Mouse (Mus musculus) E14TG2a.4 (cell line): ENCODE results near the gene Zfp335.

Source experiments
- CTCF ChIP-seq: conservative IDR thresholded peaks from 2 replicates; pipeline ENCODE4 v1.5.1; 2014; ENCODE audit warnings: low read length
- NANOG ChIP-seq: IDR thresholded peaks from 2 replicates; pipeline ENCODE4 v1.6.1; 2014; ENCODE audit warnings: borderline replicate concordance, low read length, mixed read lengths

DNA sequence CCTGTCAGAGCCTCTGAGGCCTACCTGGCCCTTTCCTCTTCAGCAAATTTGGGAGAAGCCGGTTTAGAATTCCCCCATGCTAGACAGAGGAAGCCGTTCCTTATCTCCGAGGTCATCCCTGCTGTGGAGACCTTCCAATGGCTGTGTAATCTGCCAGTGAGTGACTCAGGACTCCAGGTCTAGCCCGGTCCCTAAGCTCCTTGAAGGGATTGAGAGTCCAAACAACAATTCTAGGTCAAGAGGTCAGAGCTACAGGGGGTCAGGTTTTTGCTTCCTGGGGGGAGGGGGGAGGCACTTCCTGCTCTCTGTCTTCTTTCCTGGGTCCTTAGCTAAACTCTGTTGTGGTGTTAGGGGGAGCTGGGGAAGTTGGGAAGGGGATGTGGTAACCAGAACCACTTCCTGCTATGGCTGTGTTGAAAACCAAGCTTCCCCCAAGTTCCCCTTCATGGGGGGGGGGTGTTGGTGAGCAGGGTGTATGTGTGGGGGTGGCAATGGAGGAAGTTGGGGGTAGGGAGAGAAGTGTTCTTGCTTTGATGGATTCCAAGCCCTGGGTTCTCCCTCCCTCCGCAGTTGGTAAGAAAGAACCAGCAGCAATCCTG, 31.2 kb upstream of the Zfp335 start:
- TF ChIP-seq CTCF (no peak), NANOG (no peak)
